Mouse (Mus musculus): ENCODE data around the gene Ephb1. TPM values are rescaled to one million over a fixed set of nuclear protein-coding genes. Genes with fewer than 3 reads are reported as not detected.

The Ephb1 gene
- polyA plus RNA-seq, 1 experiment = not detected

DNA sequence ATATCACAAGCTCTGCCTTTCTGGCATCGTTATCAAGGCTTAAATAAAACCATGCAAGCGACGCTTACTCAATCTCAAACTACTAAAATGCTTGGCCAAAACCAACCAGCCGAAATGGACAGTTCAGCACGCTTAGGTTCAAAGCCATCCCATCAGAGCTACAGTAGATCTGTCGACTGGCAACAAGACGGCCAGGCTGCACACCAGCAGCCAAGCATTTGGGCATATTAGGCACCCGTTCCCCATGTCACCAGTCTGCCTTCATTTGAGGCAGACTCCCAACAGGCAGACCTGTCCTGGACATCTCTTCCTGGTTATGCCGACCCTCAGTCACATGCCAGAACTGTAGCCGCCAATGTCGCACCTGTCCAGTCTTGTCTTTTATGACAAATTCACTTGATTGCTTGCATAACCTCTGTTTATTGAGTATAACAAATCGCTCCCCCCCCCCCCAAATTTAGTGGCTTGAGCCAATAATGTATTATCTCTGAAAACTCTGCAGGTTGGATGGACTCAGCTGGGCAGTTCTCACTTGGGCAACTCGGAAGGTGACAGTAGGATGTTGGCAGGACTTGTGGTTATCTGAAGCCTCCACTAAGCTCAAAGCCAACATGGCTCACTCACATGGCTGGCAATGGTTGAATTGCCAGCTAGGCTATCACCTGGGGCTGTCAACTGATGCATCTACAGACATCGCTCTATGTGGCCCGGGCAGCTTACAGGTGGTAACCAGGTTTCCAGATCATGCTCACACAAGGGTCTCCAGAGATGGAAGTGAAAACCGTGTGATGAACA lies 24.0 kb downstream of the Ephb1 start:
- Histone ChIP-seq H3K27ac (ENCODE audit: insufficient read depth, low read depth, low read length) (no peak overlapping the region), H3K4me3 (ENCODE audit: insufficient read depth, low read depth, low read length) (no peak overlapping the region), H3K4me1 (ENCODE audit: control insufficient read depth, insufficient read depth, low read length) (0 out of 2 replicates have a peak, but pooled peaks cover 2% of the 10 kb centered on the region)
- WGBS = 96% methylated on average over 16 of the region's 16 CpGs
- TF ChIP-seq CTCF (IDR thresholded peaks at IDR 0.05; ENCODE audit: insufficient read depth, low read depth, low read length) = no peak

DNA sequence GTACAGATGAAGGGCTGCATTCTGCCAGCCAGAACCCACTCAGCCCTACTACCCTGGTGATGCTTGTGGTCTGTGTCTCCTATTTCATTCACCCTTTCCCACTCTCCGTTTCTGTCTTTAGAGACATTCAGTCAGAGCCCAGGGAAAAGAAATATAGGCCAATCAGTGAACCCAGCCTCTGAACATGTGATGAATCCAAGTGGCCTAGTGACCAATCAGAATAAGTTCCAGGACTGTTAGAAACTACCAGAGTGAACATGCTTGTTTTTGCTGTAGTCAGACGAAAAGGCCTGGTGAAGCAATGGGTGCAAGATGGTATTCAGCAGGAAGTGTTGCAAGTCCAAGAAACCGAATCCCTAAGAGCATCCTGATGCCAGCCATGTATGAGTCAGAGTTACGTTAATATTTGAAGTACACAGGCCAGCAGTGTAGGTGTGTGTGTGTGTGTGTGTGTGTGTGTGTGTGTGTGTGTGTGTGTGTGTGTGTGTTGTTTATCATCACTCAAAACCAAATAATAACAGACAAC lies 26.8 kb downstream of the Ephb1 start:
- Histone ChIP-seq H3K4me1 (ENCODE audit: control insufficient read depth, insufficient read depth, low read length) (0 out of 2 replicates have a peak, but pooled peaks cover 2% of the 10 kb centered on the region), H3K27ac (ENCODE audit: insufficient read depth, low read depth, low read length) (no peak overlapping the region), H3K4me3 (ENCODE audit: insufficient read depth, low read depth, low read length) (no peak overlapping the region)
- WGBS = 94% methylated on average over 4 of the region's 4 CpGs
- TF ChIP-seq POLR2A (IDR thresholded peaks at IDR 0.05; ENCODE audit: insufficient read depth, low read depth, low read length) = no peak
- TF ChIP-seq CTCF (IDR thresholded peaks at IDR 0.05; ENCODE audit: insufficient read depth, low read depth, low read length) = no peak

DNA sequence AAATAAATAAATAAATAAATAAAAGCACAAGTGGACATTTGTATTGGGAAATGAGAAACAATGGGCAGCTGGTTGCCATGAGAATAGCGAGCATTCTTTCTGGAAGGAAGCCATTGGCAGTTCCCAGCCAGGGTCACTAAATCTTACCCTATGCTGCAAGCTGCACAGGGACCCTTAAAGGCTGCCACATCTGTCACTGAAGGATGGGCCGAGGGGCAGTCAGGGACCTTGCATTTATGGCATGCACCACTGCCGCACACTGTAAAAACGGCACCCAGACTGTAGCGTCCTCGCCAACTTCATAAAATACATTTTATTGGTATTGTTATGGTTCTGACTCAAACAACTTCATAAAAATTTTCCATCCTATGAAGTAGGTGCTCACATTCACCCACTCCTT lies 39.1 kb downstream of the Ephb1 start:
- H3K4me1 ChIP-seq (ENCODE audit: control insufficient read depth, insufficient read depth, low read length) = no peaks in the 10 kb centered on the region
- H3K4me3 ChIP-seq (ENCODE audit: insufficient read depth, low read depth, low read length) = no peak overlapping the region
- TF ChIP-seq CTCF (IDR thresholded peaks at IDR 0.05; ENCODE audit: insufficient read depth, low read depth, low read length) (no peak), POLR2A (IDR thresholded peaks at IDR 0.05; ENCODE audit: insufficient read depth, low read depth, low read length) (no peak)
- WGBS = 91% methylated on average over 6 of the region's 6 CpGs
- H3K27ac ChIP-seq (ENCODE audit: insufficient read depth, low read depth, low read length) = no peak overlapping the region

DNA sequence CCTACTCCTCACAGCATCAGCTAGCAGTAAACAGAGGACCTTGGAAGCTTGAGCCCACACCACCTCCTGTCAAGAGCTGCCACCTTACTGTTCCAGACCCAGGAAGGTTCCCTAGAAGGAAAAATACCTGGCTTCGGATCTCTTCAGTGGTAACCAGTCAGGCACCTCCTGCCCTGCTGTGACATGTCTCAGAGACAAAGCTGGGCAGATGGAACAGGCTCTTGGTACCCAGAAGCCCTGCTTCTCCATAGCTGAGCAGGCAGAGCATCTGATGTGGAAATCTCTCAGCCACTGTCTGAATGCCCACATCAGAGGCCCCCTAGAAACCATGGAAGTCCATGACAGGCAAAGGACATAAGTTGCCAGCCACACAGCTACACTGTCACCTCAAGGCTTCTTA lies 39.7 kb downstream of the Ephb1 start:
- H3K27ac ChIP-seq (ENCODE audit: insufficient read depth, low read depth, low read length) = no peak overlapping the region

DNA sequence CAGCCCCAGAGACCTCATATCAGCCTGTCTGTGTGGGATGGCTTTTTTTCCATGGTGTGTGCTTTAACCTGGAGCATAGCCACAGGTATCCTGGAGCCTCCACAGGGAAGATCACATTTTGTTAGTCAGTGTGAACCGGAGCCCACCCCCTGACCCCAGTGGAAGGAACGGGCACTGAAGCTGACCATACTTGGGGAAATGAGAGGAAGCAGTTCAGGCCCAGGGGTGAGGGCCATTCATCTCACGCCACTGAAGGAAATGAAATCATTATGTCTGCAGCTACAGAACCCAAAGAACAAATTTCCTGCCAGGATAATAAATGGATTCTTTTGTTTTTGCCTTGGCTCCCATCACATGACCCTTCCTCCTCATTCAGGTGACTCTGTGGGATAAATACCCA lies 44.1 kb downstream of the Ephb1 start:
- Histone ChIP-seq H3K4me1 (ENCODE audit: control insufficient read depth, insufficient read depth, low read length) (peaks cover 3% of the 10 kb centered on the region; the same call in 1 of the 2 replicates), H3K4me3 (ENCODE audit: insufficient read depth, low read depth, low read length) (no peak overlapping the region), H3K27ac (ENCODE audit: insufficient read depth, low read depth, low read length) (no peak overlapping the region)
- 61% methylated on average over 3 of the region's 3 CpGs for WGBS
- TF ChIP-seq CTCF (IDR thresholded peaks at IDR 0.05; ENCODE audit: insufficient read depth, low read depth, low read length) (no peak), POLR2A (IDR thresholded peaks at IDR 0.05; ENCODE audit: insufficient read depth, low read depth, low read length) (no peak)

More for the DNA sequence above, 39.7 kb downstream of the Ephb1 start:
- 81% methylated on average over 1 of the region's 1 CpGs for WGBS
- H3K4me1 ChIP-seq (ENCODE audit: control insufficient read depth, insufficient read depth, low read length) = no peaks in the 10 kb centered on the region
- no peak overlapping the region for H3K4me3 ChIP-seq (ENCODE audit: insufficient read depth, low read depth, low read length)
- TF ChIP-seq POLR2A (IDR thresholded peaks at IDR 0.05; ENCODE audit: insufficient read depth, low read depth, low read length) (no peak), CTCF (IDR thresholded peaks at IDR 0.05; ENCODE audit: insufficient read depth, low read depth, low read length) (no peak)

DNA sequence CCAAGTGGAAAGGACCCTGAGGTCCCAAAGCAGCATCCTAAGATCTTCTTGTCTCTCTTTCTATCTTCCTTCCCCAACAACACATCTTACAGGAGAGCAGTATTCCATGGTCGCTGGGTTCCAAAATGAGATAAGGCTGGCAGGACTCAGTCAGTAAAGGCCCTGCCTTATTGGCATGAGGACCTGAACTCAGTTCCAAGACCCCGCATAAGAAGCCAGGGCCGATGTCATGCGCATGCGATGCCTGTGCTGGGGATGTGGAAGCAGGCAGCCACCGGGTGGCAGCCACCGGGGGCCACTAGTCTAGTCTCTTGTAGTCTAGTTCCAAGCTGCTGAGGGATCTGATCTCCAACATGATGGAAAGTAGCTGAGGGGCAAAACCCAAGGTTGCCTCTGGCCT lies 45.2 kb downstream of the Ephb1 start:
- TF ChIP-seq POLR2A (IDR thresholded peaks at IDR 0.05; ENCODE audit: insufficient read depth, low read depth, low read length) (no peak), CTCF (IDR thresholded peaks at IDR 0.05; ENCODE audit: insufficient read depth, low read depth, low read length) (no peak)
- Histone ChIP-seq H3K4me3 (ENCODE audit: insufficient read depth, low read depth, low read length) (no peak overlapping the region), H3K27ac (ENCODE audit: insufficient read depth, low read depth, low read length) (no peak overlapping the region), H3K4me1 (ENCODE audit: control insufficient read depth, insufficient read depth, low read length) (peaks cover 3% of the 10 kb centered on the region; the same call in 1 of the 2 replicates)
- 89% methylated on average over 7 of the region's 7 CpGs for WGBS

DNA sequence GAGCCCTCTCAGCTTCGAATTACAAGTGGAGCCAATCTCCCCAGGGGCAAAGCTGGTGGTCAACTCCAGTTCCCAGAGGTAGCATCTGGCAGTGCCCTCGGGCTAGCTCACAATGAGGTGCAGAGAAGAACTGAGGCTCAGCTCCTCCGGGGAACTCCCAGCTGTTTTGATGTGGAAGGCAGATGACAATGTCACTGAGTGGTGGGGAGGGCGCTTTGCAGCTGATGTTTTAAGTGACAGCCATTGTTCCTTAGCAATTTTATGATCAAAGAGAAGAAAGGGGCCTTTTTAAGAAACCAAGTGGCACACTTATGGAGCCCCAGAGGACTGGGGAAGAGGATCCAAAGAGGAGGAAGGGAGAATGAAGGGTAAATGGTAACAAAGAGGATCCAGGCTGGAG lies 46.8 kb downstream of the Ephb1 start:
- Histone ChIP-seq H3K4me1 (ENCODE audit: control insufficient read depth, insufficient read depth, low read length) (peaks cover 4% of the 10 kb centered on the region; the same call in 1 of the 2 replicates), H3K27ac (ENCODE audit: insufficient read depth, low read depth, low read length) (no peak overlapping the region), H3K4me3 (ENCODE audit: insufficient read depth, low read depth, low read length) (no peak overlapping the region)
- TF ChIP-seq CTCF (IDR thresholded peaks at IDR 0.05; ENCODE audit: insufficient read depth, low read depth, low read length) (no peak), POLR2A (IDR thresholded peaks at IDR 0.05; ENCODE audit: insufficient read depth, low read depth, low read length) (no peak)
- WGBS = 72% methylated on average over 4 of the region's 4 CpGs

DNA sequence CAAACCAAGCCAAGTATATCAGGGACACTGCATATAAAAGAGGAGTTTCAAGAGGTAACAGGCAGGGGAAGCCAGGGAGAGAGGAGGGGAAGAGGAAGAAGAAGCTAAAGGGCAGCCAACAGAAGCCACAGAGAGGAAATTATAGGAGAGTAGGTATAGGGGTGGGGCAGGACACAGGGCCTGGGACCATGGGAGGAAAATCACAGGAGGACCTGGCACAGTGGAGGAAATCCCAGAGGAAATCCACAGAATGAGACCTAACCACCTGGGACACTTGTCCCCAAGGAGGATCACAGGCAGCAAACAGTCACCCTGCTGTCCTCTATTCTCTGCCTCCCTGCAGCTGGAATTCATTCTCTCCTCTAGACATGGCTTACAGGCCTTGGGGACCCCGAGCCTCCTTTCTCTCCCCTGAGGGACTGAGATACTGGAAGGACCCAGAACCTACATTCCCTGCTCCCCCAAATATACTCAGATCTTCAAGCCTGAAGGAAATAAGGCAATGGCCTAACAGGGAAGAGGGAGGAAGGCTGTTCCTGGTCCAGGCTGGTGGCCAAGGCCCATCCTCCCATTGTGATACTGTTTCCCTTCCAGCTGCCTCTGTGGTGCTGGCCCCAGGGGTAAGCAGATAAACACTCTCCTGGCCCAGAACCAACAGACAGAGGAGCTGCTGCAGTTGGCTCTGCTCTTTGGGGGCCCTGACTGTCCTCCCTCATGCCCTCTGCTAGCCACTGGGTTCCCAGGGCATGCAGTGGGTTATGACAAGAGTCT lies 47.7 kb downstream of the Ephb1 start:
- no peak for TF ChIP-seq POLR2A (IDR thresholded peaks at IDR 0.05; ENCODE audit: insufficient read depth, low read depth, low read length)
- TF ChIP-seq CTCF (IDR thresholded peaks at IDR 0.05; ENCODE audit: insufficient read depth, low read depth, low read length) = no peak
- no peak overlapping the region for H3K4me3 ChIP-seq (ENCODE audit: insufficient read depth, low read depth, low read length)
- peaks cover 4% of the 10 kb centered on the region; the same call in 1 of the 2 replicates for H3K4me1 ChIP-seq (ENCODE audit: control insufficient read depth, insufficient read depth, low read length)
- 76% methylated on average over 1 of the region's 1 CpGs for WGBS
- H3K27ac ChIP-seq (ENCODE audit: insufficient read depth, low read depth, low read length) = no peak overlapping the region

All from olfactory bulb, adult 2 months (tissue).